Comparison of ENCODE assay signal across 8 mouse cellular contexts in the genomic region with DNA sequence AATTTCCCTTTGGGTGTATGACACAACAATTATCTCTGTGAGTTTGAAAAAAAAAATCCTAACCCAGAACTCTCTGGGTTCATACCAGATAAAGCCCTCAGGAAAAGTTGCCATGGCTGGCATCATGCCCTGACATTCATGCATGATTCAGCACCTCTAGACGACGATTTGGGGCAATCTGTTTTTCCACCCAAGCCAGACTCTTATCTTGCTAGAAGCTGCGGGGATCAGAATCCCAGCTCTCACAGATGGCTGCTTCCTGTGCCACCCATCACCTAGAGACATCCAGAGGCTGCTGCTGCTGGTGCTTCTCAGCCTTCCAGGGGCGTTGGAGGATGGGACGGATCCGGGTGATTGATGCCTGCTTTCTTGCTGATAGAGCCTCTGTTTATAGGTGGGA.
DNase-seq lines count a peak whose midpoint lies in the region; ATAC-seq and TF ChIP-seq lines count a peak whose summit lies in the region.

No protein-coding gene starts in this region.

- intact Hi-C loops in left cerebral cortex, adult 2 months (cut with DNase I) = no loop called here

- 0 out of 2 replicates have a peak, but pooled peaks have one; percentile 30 for ATAC-seq in hindbrain, postnatal 0 days
- ATAC-seq in hindbrain, embryonic 16.5 days = no peak
- ATAC-seq in neural tube, embryonic 15.5 days (ENCODE audit: low FRiP score) = no peak

- DNase-seq in hindbrain, postnatal 0 days (ENCODE audit: low spot score) = peak; percentile 63
- peak; percentile 88 for DNase-seq in adrenal gland, postnatal 14 days
- peak; percentile 38 to 53 for DNase-seq in frontal cortex, postnatal 14 days (ENCODE audit: low spot score in 2 of 2)
- peak; percentile 29 to 44 for DNase-seq in left cerebral cortex, adult 2 months (ENCODE audit: extremely low spot score in 1 of 2, low spot score in 2 of 2)
- no peak for DNase-seq in thymus, postnatal 36 days
- no peak for DNase-seq in hindbrain, embryonic 10.5 days (ENCODE audit: low spot score)

- H3K4me2 ChIP-seq in hindbrain, postnatal 0 days (ENCODE audit: low read depth, low read length) = no peak overlapping the region
- no peak overlapping the region for H3K4me2 ChIP-seq in hindbrain, embryonic 16.5 days (ENCODE audit: low read length)
- H3K4me2 ChIP-seq in neural tube, embryonic 15.5 days = no peak overlapping the region

- H3K4me1 ChIP-seq in hindbrain, postnatal 0 days (ENCODE audit: insufficient read depth, low read length) = peaks cover 13% of the 10 kb centered on the region
- H3K4me1 ChIP-seq in hindbrain, embryonic 16.5 days (ENCODE audit: control insufficient read depth, insufficient read depth, low read depth, low read length) = peaks cover 3% of the 10 kb centered on the region
- peaks cover 6% of the 10 kb centered on the region; the same call in 1 of the 2 replicates for H3K4me1 ChIP-seq in neural tube, embryonic 15.5 days
- no peaks in the 10 kb centered on the region for H3K4me1 ChIP-seq in hindbrain, embryonic 10.5 days (replicated peaks)

- H3K27ac ChIP-seq in hindbrain, postnatal 0 days = no peak overlapping the region; the same call in 1 of the 2 replicates
- no peak overlapping the region for H3K27ac ChIP-seq in hindbrain, embryonic 16.5 days (ENCODE audit: low read depth, low read length)
- H3K27ac ChIP-seq in left cerebral cortex, adult 2 months = peak overlapping the region; percentile 4
- H3K27ac ChIP-seq in neural tube, embryonic 15.5 days (replicated peaks) = no peak overlapping the region
- H3K27ac ChIP-seq in hindbrain, embryonic 10.5 days = no peak overlapping the region

- H3K36me3 ChIP-seq in hindbrain, postnatal 0 days (ENCODE audit: insufficient read depth, low read length) = no peaks in the 10 kb centered on the region
- no peaks in the 10 kb centered on the region for H3K36me3 ChIP-seq in hindbrain, embryonic 16.5 days (ENCODE audit: control insufficient read depth, insufficient read depth, low read length)
- no peaks in the 10 kb centered on the region for H3K36me3 ChIP-seq in neural tube, embryonic 15.5 days
- no peaks in the 10 kb centered on the region for H3K36me3 ChIP-seq in hindbrain, embryonic 10.5 days

- no peak for TF ChIP-seq CTCF in hindbrain, postnatal 0 days (IDR thresholded peaks at IDR 0.05; ENCODE audit: low read depth)
- no peak for TF ChIP-seq CTCF in left cerebral cortex, adult 2 months (IDR thresholded peaks at IDR 0.05)

- no peak overlapping the region for H3K4me3 ChIP-seq in hindbrain, postnatal 0 days (ENCODE audit: low read length)
- no peak overlapping the region for H3K4me3 ChIP-seq in hindbrain, embryonic 16.5 days (ENCODE audit: low read length)
- no peak overlapping the region for H3K4me3 ChIP-seq in left cerebral cortex, adult 2 months
- no peak overlapping the region for H3K4me3 ChIP-seq in neural tube, embryonic 15.5 days (replicated peaks)
- no peak overlapping the region for H3K4me3 ChIP-seq in hindbrain, embryonic 10.5 days

- WGBS in hindbrain, postnatal 0 days = 33% methylated on average over 6 of the region's 6 CpGs
- WGBS in hindbrain, embryonic 16.5 days = 38% methylated on average over 6 of the region's 6 CpGs
- 41% methylated on average over 6 of the region's 6 CpGs for WGBS in neural tube, embryonic 15.5 days
- 76% methylated on average over 6 of the region's 6 CpGs for WGBS in hindbrain, embryonic 10.5 days

- no peaks in the 10 kb centered on the region for H3K27me3 ChIP-seq in hindbrain, postnatal 0 days (ENCODE audit: insufficient read depth, low read length)
- H3K27me3 ChIP-seq in hindbrain, embryonic 16.5 days (replicated peaks; ENCODE audit: control insufficient read depth, insufficient read depth, low read length) = 0 out of 2 replicates have a peak, but pooled peaks cover 2% of the 10 kb centered on the region
- no peaks in the 10 kb centered on the region; the same call in 1 of the 2 replicates for H3K27me3 ChIP-seq in neural tube, embryonic 15.5 days (replicated peaks)
- H3K27me3 ChIP-seq in hindbrain, embryonic 10.5 days (ENCODE audit: insufficient read depth, poor library complexity, severe bottlenecking) = no peaks in the 10 kb centered on the region

- no peaks in the 10 kb centered on the region for H3K9me3 ChIP-seq in hindbrain, postnatal 0 days (ENCODE audit: low read length)
- H3K9me3 ChIP-seq in hindbrain, embryonic 16.5 days (ENCODE audit: control insufficient read depth, low read length) = no peaks in the 10 kb centered on the region
- H3K9me3 ChIP-seq in neural tube, embryonic 15.5 days (replicated peaks) = no peaks in the 10 kb centered on the region
- H3K9me3 ChIP-seq in hindbrain, embryonic 10.5 days = no peaks in the 10 kb centered on the region

- H3K9ac ChIP-seq in hindbrain, postnatal 0 days (replicated peaks; ENCODE audit: low read length) = no peak overlapping the region
- no peak overlapping the region for H3K9ac ChIP-seq in hindbrain, embryonic 16.5 days (ENCODE audit: low read depth, low read length)
- no peak overlapping the region for H3K9ac ChIP-seq in neural tube, embryonic 15.5 days (replicated peaks)

Comparison
In these comparisons a context has a peak if more than half of its experiments do, and no peak if none do; other contexts are left out.
1. DNase-seq: peak in hindbrain, postnatal 0 days (single experiment), adrenal gland, postnatal 14 days (single experiment), frontal cortex, postnatal 14 days (2 of 2) and left cerebral cortex, adult 2 months (2 of 2); none in thymus, postnatal 36 days (0 of 2) and hindbrain, embryonic 10.5 days (single experiment).